Mouse (Mus musculus) liver, embryonic 13.5 days (tissue): ENCODE measurements at regions not wholly inside any gene's neighbourhood (a gene's known extent, or its start where the extent isn't known, plus 50 kb on each side); places are given as distances from the start of the nearest gene placed in this dataset.

Source experiments
- ATAC-seq: fragments of 200-750 bp; cut with Nextera tagmentation; 2 replicates; pipeline ENCODE4 v1.8.0; 2017; ENCODE audit warnings: low read depth, mild to moderate bottlenecking, moderate number of reproducible peaks, moderate library complexity
- DNase-seq: peaks from one replicate; pipeline ENCODE4 v3.0.0; 2022
- H3K27ac ChIP-seq: fragments of 300-500 bp; sonication (generic); 2 replicates; pipeline ENCODE4 v1.5.1; 2015; ENCODE audit warnings: moderate library complexity, mild to moderate bottlenecking, inconsistent platforms
- H3K27me3 ChIP-seq: fragments of 300-500 bp; sonication (generic); 2 replicates; pipeline ENCODE4 v1.6.1; 2015; ENCODE audit warnings: mild to moderate bottlenecking, inconsistent platforms
- H3K36me3 ChIP-seq: fragments of 300-500 bp; sonication (generic); 2 replicates; pipeline ENCODE4 v1.6.1; 2015; ENCODE audit warnings: mild to moderate bottlenecking, inconsistent platforms
- H3K4me1 ChIP-seq: fragments of 300-500 bp; sonication (generic); replicated peaks from 2 replicates; pipeline ENCODE4 v1.6.1; 2015; ENCODE audit warnings: inconsistent platforms
- H3K4me2 ChIP-seq: fragments of 300-500 bp; sonication (generic); 2 replicates; pipeline ENCODE4 v1.6.1; 2015; ENCODE audit warnings: inconsistent platforms, mild to moderate bottlenecking, moderate library complexity
- H3K4me3 ChIP-seq: fragments of 300-500 bp; sonication (generic); replicated peaks from 2 replicates; pipeline ENCODE4 v1.5.1; 2015; ENCODE audit warnings: mild to moderate bottlenecking, inconsistent platforms
- H3K9ac ChIP-seq: fragments of 300-500 bp; sonication (generic); 2 replicates; pipeline ENCODE4 v1.6.1; 2015; ENCODE audit warnings: mild to moderate bottlenecking, inconsistent platforms
- H3K9me3 ChIP-seq: fragments of 300-500 bp; sonication (generic); replicated peaks from 2 replicates; pipeline ENCODE4 v1.6.1; 2016; ENCODE audit warnings: inconsistent platforms
- WGBS: fragments of 180-500 bp; shearing (Covaris S2); methylation state at CpG from one replicate; pipeline ENCODE4 v1.1.7; 2015; ENCODE audit not compliant: insufficient replicate concordance; 5-methylcytosine and 5-hydroxymethylcytosine counted together

- no peak overlapping the region for H3K4me2 ChIP-seq
- no peaks in the 10 kb centered on the region for H3K4me1 ChIP-seq
- no peak overlapping the region for H3K9ac ChIP-seq
- H3K36me3 ChIP-seq = no peaks in the 10 kb centered on the region
- DNase-seq (no peak), ATAC-seq (no peak)
- no peaks in the 10 kb centered on the region for H3K9me3 ChIP-seq
- H3K4me3 ChIP-seq = no peak overlapping the region
- no peaks in the 10 kb centered on the region for H3K27me3 ChIP-seq
- H3K27ac ChIP-seq = no peak overlapping the region
- 65% methylated on average over 6 of the region's 6 CpGs for WGBS
Observed at GRCm38 (mm10) chr9:85136715-85137582, 175.6 kb upstream of the Gm11114 start.

GRCm38 (mm10) chr9:85139891-85140290 lies 172.7 kb upstream of the Gm11114 start:
- WGBS = 47% methylated on average over 4 of the region's 4 CpGs
- no peak for ATAC-seq
- Histone ChIP-seq H3K4me2 (no peak overlapping the region), H3K4me1 (no peaks in the 10 kb centered on the region), H3K9me3 (no peaks in the 10 kb centered on the region), H3K27ac (no peak overlapping the region), H3K36me3 (no peaks in the 10 kb centered on the region), H3K27me3 (no peaks in the 10 kb centered on the region), H3K9ac (no peak overlapping the region), H3K4me3 (no peak overlapping the region)
- DNase-seq = no peak

GRCm38 (mm10) chr9:85144363-85144762 lies 168.2 kb upstream of the Gm11114 start:
- WGBS = 62% methylated on average over 2 of the region's 2 CpGs
- Histone ChIP-seq H3K9ac (no peak overlapping the region), H3K4me2 (no peak overlapping the region), H3K36me3 (no peaks in the 10 kb centered on the region), H3K4me3 (no peak overlapping the region), H3K27ac (no peak overlapping the region), H3K4me1 (no peaks in the 10 kb centered on the region), H3K9me3 (no peaks in the 10 kb centered on the region), H3K27me3 (no peaks in the 10 kb centered on the region)
- DNase-seq (no peak), ATAC-seq (no peak)

GRCm38 (mm10) chr9:85165632-85166031 lies 146.9 kb upstream of the Gm11114 start:
- Histone ChIP-seq H3K36me3 (no peaks in the 10 kb centered on the region), H3K4me2 (no peak overlapping the region), H3K9ac (no peak overlapping the region), H3K4me3 (no peak overlapping the region), H3K4me1 (no peaks in the 10 kb centered on the region), H3K27me3 (no peaks in the 10 kb centered on the region), H3K27ac (no peak overlapping the region), H3K9me3 (no peaks in the 10 kb centered on the region)
- no peak for DNase-seq
- 63% methylated on average over 1 of the region's 1 CpGs for WGBS
- no peak for ATAC-seq

- no peak overlapping the region for H3K4me2 ChIP-seq
- no peak overlapping the region for H3K27ac ChIP-seq
- DNase-seq (no peak), ATAC-seq (no peak)
- no peaks in the 10 kb centered on the region for H3K27me3 ChIP-seq
- H3K36me3 ChIP-seq = no peaks in the 10 kb centered on the region
- no peaks in the 10 kb centered on the region for H3K4me1 ChIP-seq
- no peak overlapping the region for H3K9ac ChIP-seq
- no peaks in the 10 kb centered on the region for H3K9me3 ChIP-seq
- H3K4me3 ChIP-seq = no peak overlapping the region
Observed at GRCm38 (mm10) chr9:85167243-85167642, 145.3 kb upstream of the Gm11114 start.

GRCm38 (mm10) chr9:85174431-85174830 lies 138.1 kb upstream of the Gm11114 start:
- Histone ChIP-seq H3K27me3 (no peaks in the 10 kb centered on the region), H3K9me3 (no peaks in the 10 kb centered on the region), H3K4me1 (no peaks in the 10 kb centered on the region), H3K27ac (no peak overlapping the region), H3K9ac (no peak overlapping the region), H3K4me3 (no peak overlapping the region), H3K4me2 (no peak overlapping the region), H3K36me3 (no peaks in the 10 kb centered on the region)
- DNase-seq (no peak), ATAC-seq (no peak)
- WGBS = 63% methylated on average over 3 of the region's 3 CpGs

- Histone ChIP-seq H3K27me3 (no peaks in the 10 kb centered on the region), H3K9ac (no peak overlapping the region), H3K9me3 (no peaks in the 10 kb centered on the region), H3K36me3 (no peaks in the 10 kb centered on the region), H3K4me1 (no peaks in the 10 kb centered on the region), H3K27ac (no peak overlapping the region), H3K4me2 (no peak overlapping the region), H3K4me3 (no peak overlapping the region)
- DNase-seq (no peak), ATAC-seq (no peak)
- 42% methylated on average over 3 of the region's 3 CpGs for WGBS
Observed at GRCm38 (mm10) chr9:85201202-85201601, 111.4 kb upstream of the Gm11114 start.

- H3K36me3 ChIP-seq = no peaks in the 10 kb centered on the region
- no peak for ATAC-seq
- no peak overlapping the region for H3K27ac ChIP-seq
- no peaks in the 10 kb centered on the region for H3K4me1 ChIP-seq
- no peak overlapping the region for H3K4me3 ChIP-seq
- DNase-seq = no peak
- H3K9ac ChIP-seq = no peak overlapping the region
- no peaks in the 10 kb centered on the region for H3K27me3 ChIP-seq
- WGBS = 67% methylated on average over 3 of the region's 3 CpGs
- H3K9me3 ChIP-seq = no peaks in the 10 kb centered on the region
- H3K4me2 ChIP-seq = no peak overlapping the region
Observed at GRCm38 (mm10) chr9:85224870-85225269, 87.7 kb upstream of the Gm11114 start.
